Mouse (Mus musculus) liver, embryonic 14.5 days (tissue): Measurements from ENCODE around the gene Hk3.

Experiments
- CTCF ChIP-seq: IDR thresholded peaks from 2 replicates; pipeline ENCODE4 v1.5.1; 2016; ENCODE audit warnings: antibody characterized with exemption, low read depth, control low read depth
- EP300 ChIP-seq: IDR thresholded peaks from 2 replicates; pipeline ENCODE4 v1.6.1; 2016; ENCODE audit warnings: antibody characterized with exemption, low read depth

DNA sequence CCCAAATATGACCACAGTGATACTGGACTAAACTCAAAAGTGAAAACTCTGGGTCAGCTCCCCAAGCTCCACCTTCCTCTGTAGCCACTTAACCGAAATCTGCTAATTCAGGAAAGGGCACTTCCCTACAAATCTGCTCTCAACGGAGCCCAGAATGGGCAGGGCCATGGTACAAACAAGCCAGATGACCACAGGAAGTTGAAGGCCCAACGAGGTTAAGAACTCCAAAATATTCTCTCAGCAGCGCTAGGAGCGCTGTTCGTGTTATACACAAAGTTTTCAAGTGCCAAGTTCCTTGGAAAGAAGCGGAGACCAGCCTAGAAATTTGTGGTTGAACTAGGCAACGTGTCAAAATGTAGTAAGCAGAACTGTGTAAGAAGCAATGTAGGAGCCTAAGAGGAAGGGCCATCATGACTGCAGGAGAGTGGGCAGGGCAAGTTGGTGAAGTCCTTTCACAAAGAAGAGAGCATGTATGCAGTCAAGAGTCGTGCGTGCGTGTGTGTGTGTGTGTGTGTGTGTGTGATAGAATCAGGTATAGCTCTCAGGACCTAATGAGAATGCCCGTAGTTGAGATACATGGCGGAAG lies at the start of gene Hk3:
- TF ChIP-seq EP300 (no peak), CTCF (no peak)
